Mouse (Mus musculus) kidney, embryonic 15.5 days (tissue): ENCODE measurements around the gene Afp. TPM values are rescaled to one million over a fixed set of nuclear protein-coding genes. Genes with fewer than 3 reads are reported as not detected.

Source experiments
- ATAC-seq: fragments of 200-750 bp; cut with Nextera tagmentation; replicated peaks from 2 replicates; pipeline ENCODE4 v1.8.0; 2017; ENCODE audit warnings: moderate TSS enrichment; ENCODE audit not compliant: low FRiP score
- H3K27ac ChIP-seq: fragments of 300-500 bp; sonication (generic); 2 replicates; pipeline ENCODE4 v1.5.1; 2015; ENCODE audit warnings: mild to moderate bottlenecking, inconsistent platforms
- H3K27me3 ChIP-seq: fragments of 300-500 bp; sonication (generic); 2 replicates; pipeline ENCODE4 v1.6.1; 2015; ENCODE audit warnings: inconsistent platforms
- H3K36me3 ChIP-seq: fragments of 300-500 bp; sonication (generic); 2 replicates; pipeline ENCODE4 v1.6.1; 2015; ENCODE audit warnings: inconsistent platforms
- H3K4me1 ChIP-seq: fragments of 300-500 bp; sonication (generic); 2 replicates; pipeline ENCODE4 v1.6.1; 2015; ENCODE audit warnings: inconsistent platforms
- H3K4me2 ChIP-seq: fragments of 300-500 bp; sonication (generic); 2 replicates; pipeline ENCODE4 v1.6.1; 2015; ENCODE audit warnings: moderate library complexity, mild to moderate bottlenecking, inconsistent platforms
- H3K4me3 ChIP-seq: fragments of 300-500 bp; sonication (generic); replicated peaks from 2 replicates; pipeline ENCODE4 v1.5.1; 2015; ENCODE audit warnings: mild to moderate bottlenecking, inconsistent platforms
- H3K9ac ChIP-seq: fragments of 300-500 bp; sonication (generic); 2 replicates; pipeline ENCODE4 v1.6.1; 2015; ENCODE audit warnings: mild to moderate bottlenecking, inconsistent platforms
- H3K9me3 ChIP-seq: fragments of 300-500 bp; sonication (generic); replicated peaks from 2 replicates; pipeline ENCODE4 v1.6.1; 2016; ENCODE audit warnings: inconsistent platforms
- WGBS: fragments of 180-500 bp; shearing (Covaris S2); methylation state at CpG from one replicate; pipeline ENCODE4 v1.1.7; 2015; ENCODE audit warnings: mixed read lengths; 5-methylcytosine and 5-hydroxymethylcytosine counted together
- polyA plus RNA-seq: library from polyadenylated mRNA; unstranded; fragments of >200 nt; fragmentation: Nextera tagmentation; extraction: Ambion mirVana; gene quantifications from 2 replicates; pipeline ENCODE4 v1.2.1, GENCODE M21; 2015

The Afp gene
- polyA plus RNA-seq: 119 and 206 TPM in 2 replicates

DNA sequence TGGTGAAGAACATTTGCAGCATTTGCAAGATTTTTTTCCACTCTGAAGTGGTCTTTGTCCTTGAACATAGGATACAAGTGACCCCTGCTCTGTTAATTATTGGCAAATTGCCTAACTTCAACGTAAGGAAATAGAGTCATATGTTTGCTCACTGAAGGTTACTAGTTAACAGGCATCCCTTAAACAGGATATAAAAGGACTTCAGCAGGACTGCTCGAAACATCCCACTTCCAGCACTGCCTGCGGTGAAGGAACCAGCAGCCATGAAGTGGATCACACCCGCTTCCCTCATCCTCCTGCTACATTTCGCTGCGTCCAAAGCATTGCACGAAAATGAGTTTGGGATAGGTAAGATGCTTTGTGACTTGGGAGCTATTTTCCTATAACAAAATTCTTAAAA, at the start of gene Afp:
TSS of gene Afp (plus strand) at position 220 of the 400 bp plus-strand sequence.
- ATAC-seq: peak; percentile 54; the same call in 1 of the 2 replicates
- no peaks in the 10 kb centered on the region for H3K36me3 ChIP-seq
- H3K4me3 ChIP-seq: no peak within 1 kb of the TSS; the same call in 1 of the 2 replicates

DNA sequence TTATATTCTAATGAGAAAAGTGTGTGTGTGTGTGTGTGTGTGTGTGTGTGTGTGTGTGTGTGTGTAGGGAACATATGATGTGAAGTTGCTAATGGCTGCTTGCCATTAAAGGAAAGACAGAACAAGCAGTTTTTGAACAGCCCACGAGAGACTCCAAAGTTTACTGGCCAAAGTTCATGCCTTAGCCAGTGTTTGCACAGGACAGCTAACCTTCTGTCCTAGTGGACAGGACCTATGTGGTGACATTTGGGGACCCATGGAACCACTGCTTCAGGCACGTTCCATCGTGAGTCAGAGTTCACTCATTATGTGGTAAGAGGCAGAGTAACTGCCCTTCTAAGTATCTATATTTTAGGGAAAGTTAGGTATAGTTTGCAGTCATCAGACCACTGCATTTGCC, 43.0 kb upstream of the Afp start:
- Histone ChIP-seq H3K9ac (no peak overlapping the region), H3K4me3 (no peak overlapping the region), H3K9me3 (no peaks in the 10 kb centered on the region), H3K27me3 (no peaks in the 10 kb centered on the region), H3K4me1 (no peaks in the 10 kb centered on the region), H3K27ac (no peak overlapping the region), H3K4me2 (no peak overlapping the region), H3K36me3 (no peaks in the 10 kb centered on the region)
- 69% methylated on average over 3 of the region's 3 CpGs for WGBS
- ATAC-seq: no peak

More for the DNA sequence above, at the start of gene Afp:
- H3K9me3 ChIP-seq: no peaks in the 10 kb centered on the region
- H3K27ac ChIP-seq: peak within 1 kb of the TSS; percentile 32; the same call in 1 of the 2 replicates
- H3K4me1 ChIP-seq: 0 out of 2 replicates have a peak, but pooled peaks cover 6% of the 10 kb centered on the region
- WGBS: 79% methylated on average over 7 of the region's 7 CpGs
- no peaks in the 10 kb centered on the region for H3K27me3 ChIP-seq
- no peak within 1 kb of the TSS for H3K9ac ChIP-seq
- peak within 1 kb of the TSS; percentile 31; the same call in 1 of the 2 replicates for H3K4me2 ChIP-seq

DNA sequence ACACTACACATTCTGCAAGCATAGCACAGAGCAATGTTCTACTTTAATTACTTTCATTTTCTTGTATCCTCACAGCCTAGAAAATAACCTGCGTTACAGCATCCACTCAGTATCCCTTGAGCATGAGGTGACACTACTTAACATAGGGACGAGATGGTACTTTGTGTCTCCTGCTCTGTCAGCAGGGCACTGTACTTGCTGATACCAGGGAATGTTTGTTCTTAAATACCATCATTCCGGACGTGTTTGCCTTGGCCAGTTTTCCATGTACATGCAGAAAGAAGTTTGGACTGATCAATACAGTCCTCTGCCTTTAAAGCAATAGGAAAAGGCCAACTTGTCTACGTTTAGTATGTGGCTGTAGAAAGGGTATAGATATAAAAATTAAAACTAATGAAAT, 40.6 kb upstream of the Afp start:
- Histone ChIP-seq H3K36me3 (no peaks in the 10 kb centered on the region), H3K4me2 (no peak overlapping the region), H3K27ac (no peak overlapping the region), H3K9me3 (no peaks in the 10 kb centered on the region), H3K9ac (no peak overlapping the region), H3K27me3 (no peaks in the 10 kb centered on the region), H3K4me3 (no peak overlapping the region), H3K4me1 (no peaks in the 10 kb centered on the region)
- whole genome bisulfite sequencing: 85% methylated on average over 5 of the region's 5 CpGs
- no peak for ATAC-seq

DNA sequence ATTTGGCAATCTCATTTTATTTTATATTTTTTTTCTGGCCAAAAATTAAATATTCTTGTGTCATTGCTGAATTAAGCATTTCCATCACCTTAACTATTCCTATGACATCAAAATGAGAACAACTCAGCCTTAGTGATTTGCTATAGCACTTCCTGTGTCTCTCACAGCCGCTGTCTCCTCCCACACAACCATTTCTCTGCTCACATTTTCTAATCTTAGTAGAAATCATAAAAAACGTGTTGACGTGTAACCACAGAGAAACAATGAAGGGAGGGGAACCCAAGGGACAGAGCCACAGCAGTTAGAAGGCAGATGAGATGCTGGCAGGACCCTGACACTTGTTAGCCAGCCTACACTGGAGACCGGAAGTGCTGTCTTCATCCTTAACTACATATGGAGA, 37.8 kb upstream of the Afp start:
- 54% methylated on average over 4 of the region's 4 CpGs for WGBS

DNA sequence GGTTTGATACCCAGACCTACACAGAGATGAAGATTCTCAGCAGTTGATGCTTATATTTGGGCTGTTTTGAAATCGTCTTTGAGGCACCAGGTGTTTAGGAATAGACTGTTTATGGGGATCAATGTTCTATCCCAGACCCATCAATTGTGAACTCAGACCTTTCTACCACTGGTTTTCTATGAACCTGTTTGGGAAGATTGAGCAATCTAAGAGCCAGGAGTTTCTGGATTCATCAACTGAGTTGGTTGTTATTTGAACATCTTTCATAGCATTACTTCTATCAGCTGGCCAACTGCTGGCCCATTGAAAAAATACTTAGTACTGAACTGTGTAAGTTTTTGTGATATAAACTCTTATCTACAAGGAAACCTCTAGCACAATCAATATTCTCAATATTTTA, 33.3 kb upstream of the Afp start:
- 88% methylated on average over 1 of the region's 1 CpGs for WGBS
- Histone ChIP-seq H3K4me2 (no peak overlapping the region), H3K36me3 (no peaks in the 10 kb centered on the region), H3K9ac (no peak overlapping the region), H3K27ac (no peak overlapping the region), H3K4me3 (no peak overlapping the region), H3K4me1 (no peaks in the 10 kb centered on the region), H3K27me3 (no peaks in the 10 kb centered on the region), H3K9me3 (no peaks in the 10 kb centered on the region)
- ATAC-seq: no peak

More for the DNA sequence above, 37.8 kb upstream of the Afp start:
- ATAC-seq: no peak
- Histone ChIP-seq H3K4me1 (no peaks in the 10 kb centered on the region), H3K27me3 (no peaks in the 10 kb centered on the region), H3K27ac (no peak overlapping the region), H3K9ac (no peak overlapping the region), H3K4me3 (no peak overlapping the region), H3K36me3 (no peaks in the 10 kb centered on the region), H3K4me2 (no peak overlapping the region), H3K9me3 (no peaks in the 10 kb centered on the region)

DNA sequence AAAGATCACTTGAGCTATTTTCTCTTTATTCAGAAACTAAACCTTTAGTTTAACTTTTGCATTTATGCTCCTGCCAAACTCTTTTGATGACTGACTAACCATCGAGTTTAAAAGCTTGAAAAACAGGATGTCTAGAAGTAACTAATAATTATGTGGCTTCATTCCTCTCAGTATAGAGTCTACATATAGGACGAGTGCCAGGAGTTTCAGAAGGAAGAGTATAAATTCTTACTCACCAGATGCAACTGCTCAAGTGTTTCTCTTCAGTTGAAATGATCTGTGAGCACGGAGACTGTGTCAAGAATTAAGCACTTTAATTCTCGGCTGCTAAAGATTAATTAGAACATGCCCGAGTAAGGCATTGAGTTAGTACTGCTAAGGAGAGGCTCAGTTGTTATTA, 31.8 kb upstream of the Afp start:
- H3K9me3 ChIP-seq: no peaks in the 10 kb centered on the region
- H3K27me3 ChIP-seq: peaks cover 9% of the 10 kb centered on the region; the same call in 1 of the 2 replicates
- 43% methylated on average over 5 of the region's 5 CpGs for WGBS
- H3K9ac ChIP-seq: no peak overlapping the region
- H3K36me3 ChIP-seq: no peaks in the 10 kb centered on the region
- H3K4me2 ChIP-seq: no peak overlapping the region
- ATAC-seq: peak; percentile 54; the same call in 1 of the 2 replicates
- H3K27ac ChIP-seq: no peak overlapping the region
- no peaks in the 10 kb centered on the region for H3K4me1 ChIP-seq
- no peak overlapping the region for H3K4me3 ChIP-seq

DNA sequence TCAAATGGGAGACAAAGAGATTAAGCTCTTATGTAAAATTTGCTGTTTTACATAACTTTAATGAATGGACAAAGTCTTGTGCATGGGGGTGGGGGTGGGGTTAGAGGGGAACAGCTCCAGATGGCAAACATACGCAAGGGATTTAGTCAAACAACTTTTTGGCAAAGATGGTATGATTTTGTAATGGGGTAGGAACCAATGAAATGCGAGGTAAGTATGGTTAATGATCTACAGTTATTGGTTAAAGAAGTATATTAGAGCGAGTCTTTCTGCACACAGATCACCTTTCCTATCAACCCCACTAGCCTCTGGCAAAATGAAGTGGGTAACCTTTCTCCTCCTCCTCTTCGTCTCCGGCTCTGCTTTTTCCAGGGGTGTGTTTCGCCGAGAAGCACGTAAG, 29.9 kb upstream of the Afp start, which contains the start of gene Alb:
TSS of gene Alb (plus strand) at position 279 of the 400 bp plus-strand sequence.
- no peaks in the 10 kb centered on the region for H3K36me3 ChIP-seq
- peaks cover 18% of the 10 kb centered on the region; the same call in 1 of the 2 replicates for H3K27me3 ChIP-seq
- ATAC-seq: no peak
- H3K4me2 ChIP-seq: no peak within 1 kb of the TSS
- no peak within 1 kb of the TSS for H3K4me3 ChIP-seq
- no peak within 1 kb of the TSS for H3K9ac ChIP-seq
- H3K27ac ChIP-seq: no peak within 1 kb of the TSS
- 80% methylated on average over 8 of the region's 8 CpGs for WGBS
- H3K4me1 ChIP-seq: no peaks in the 10 kb centered on the region
- no peaks in the 10 kb centered on the region for H3K9me3 ChIP-seq

DNA sequence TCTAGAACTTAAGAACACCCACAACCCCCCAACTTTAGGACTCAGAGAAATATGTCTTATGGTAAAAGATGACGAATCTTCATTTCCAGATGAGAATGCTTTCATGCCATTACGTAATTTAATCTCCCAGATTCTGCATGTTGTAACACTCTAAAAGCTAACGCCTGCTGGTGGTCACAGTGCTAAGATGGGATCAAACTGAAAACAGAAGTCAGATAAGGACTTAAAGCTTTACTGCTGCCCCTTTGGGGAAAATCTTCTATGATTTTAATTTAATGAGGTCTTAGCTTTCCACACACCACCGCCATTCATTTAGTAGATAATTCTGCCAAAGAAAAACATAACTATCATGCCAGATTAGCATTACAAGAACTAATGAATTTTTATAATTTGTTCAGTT, 23.7 kb upstream of the Afp start:
- no peaks in the 10 kb centered on the region for H3K36me3 ChIP-seq
- no peaks in the 10 kb centered on the region for H3K9me3 ChIP-seq
- no peak overlapping the region for H3K4me2 ChIP-seq
- WGBS: 47% methylated on average over 4 of the region's 4 CpGs
- H3K27me3 ChIP-seq: peaks cover 22% of the 10 kb centered on the region; the same call in 1 of the 2 replicates
- no peak overlapping the region for H3K9ac ChIP-seq
- H3K4me3 ChIP-seq: no peak overlapping the region
- H3K27ac ChIP-seq: peak overlapping the region; percentile 38; the same call in 1 of the 2 replicates
- no peak for ATAC-seq
- H3K4me1 ChIP-seq: 0 out of 2 replicates have a peak, but pooled peaks cover 3% of the 10 kb centered on the region

DNA sequence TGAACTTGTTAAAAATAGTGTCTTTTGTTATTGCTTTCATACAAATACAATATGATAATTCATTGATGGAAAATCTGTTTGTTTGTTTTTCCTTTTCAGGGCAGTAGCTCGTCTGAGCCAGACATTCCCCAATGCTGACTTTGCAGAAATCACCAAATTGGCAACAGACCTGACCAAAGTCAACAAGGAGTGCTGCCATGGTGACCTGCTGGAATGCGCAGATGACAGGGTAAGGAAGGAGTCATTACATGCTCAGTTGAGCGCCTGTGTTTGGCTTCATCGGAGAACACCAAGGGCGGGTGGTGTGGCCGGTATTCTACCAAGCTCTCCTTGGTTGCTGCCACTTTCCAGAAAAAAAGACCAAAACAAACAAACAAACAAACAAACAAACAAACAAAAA, 23.3 kb upstream of the Afp start:
- ATAC-seq: peak; percentile 86
- no peak overlapping the region for H3K9ac ChIP-seq
- H3K27me3 ChIP-seq: peaks cover 22% of the 10 kb centered on the region; the same call in 1 of the 2 replicates
- WGBS: 16% methylated on average over 6 of the region's 6 CpGs
- 0 out of 2 replicates have a peak, but pooled peaks cover 3% of the 10 kb centered on the region for H3K4me1 ChIP-seq
- no peak overlapping the region for H3K4me2 ChIP-seq
- no peak overlapping the region for H3K27ac ChIP-seq
- no peaks in the 10 kb centered on the region for H3K36me3 ChIP-seq
- no peak overlapping the region for H3K4me3 ChIP-seq
- no peaks in the 10 kb centered on the region for H3K9me3 ChIP-seq

DNA sequence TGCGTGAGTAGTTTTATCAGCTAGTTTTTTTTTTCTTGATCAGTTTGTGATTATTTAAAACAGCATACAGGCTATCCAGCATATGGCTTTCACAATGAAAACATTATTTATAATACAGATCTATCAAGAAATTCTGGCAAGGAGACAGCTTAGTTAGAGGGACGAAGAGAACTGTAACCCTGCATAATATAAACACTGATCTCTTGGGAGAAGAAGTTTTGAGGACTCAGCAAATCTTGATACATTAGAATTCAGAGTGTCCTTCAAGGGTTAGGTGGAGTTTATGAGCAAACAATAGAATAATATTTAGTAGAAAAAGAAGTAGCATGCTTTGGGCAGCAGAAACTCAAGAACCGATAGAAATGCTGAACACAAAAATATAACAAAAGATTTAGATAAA, 19.7 kb upstream of the Afp start:
- no peaks in the 10 kb centered on the region for H3K36me3 ChIP-seq
- no peak overlapping the region for H3K27ac ChIP-seq
- H3K4me1 ChIP-seq: 0 out of 2 replicates have a peak, but pooled peaks cover 3% of the 10 kb centered on the region
- no peaks in the 10 kb centered on the region for H3K9me3 ChIP-seq
- no peak overlapping the region for H3K4me3 ChIP-seq
- H3K27me3 ChIP-seq: peaks cover 5% of the 10 kb centered on the region; the same call in 1 of the 2 replicates
- no peak overlapping the region for H3K9ac ChIP-seq
- 77% methylated on average over 3 of the region's 3 CpGs for WGBS
- no peak for ATAC-seq
- no peak overlapping the region for H3K4me2 ChIP-seq

DNA sequence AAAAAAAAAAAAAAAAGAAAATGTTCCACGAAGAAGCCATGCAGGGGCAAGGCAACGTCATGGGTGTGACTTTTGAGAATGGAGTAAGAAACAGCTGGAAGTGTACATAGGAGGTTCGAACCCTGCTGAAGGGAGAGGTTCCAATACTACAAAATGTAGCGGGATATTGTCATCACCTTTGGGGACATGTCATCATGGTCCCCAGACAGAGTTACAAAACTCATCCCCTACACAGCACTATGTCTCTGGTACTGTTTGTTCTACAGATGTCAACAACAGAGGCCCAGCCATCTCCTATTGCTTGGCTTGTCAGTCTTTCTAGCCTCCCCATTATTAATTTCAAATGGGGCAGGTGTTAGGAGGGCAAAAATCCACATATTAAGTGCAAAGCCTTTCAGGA, 16.6 kb upstream of the Afp start:
- no peak overlapping the region for H3K4me3 ChIP-seq
- no peaks in the 10 kb centered on the region for H3K4me1 ChIP-seq
- no peaks in the 10 kb centered on the region for H3K36me3 ChIP-seq
- no peak for ATAC-seq
- H3K27ac ChIP-seq: no peak overlapping the region
- H3K9ac ChIP-seq: no peak overlapping the region
- H3K9me3 ChIP-seq: no peaks in the 10 kb centered on the region
- no peak overlapping the region for H3K4me2 ChIP-seq
- 85% methylated on average over 4 of the region's 4 CpGs for WGBS
- no peaks in the 10 kb centered on the region for H3K27me3 ChIP-seq

DNA sequence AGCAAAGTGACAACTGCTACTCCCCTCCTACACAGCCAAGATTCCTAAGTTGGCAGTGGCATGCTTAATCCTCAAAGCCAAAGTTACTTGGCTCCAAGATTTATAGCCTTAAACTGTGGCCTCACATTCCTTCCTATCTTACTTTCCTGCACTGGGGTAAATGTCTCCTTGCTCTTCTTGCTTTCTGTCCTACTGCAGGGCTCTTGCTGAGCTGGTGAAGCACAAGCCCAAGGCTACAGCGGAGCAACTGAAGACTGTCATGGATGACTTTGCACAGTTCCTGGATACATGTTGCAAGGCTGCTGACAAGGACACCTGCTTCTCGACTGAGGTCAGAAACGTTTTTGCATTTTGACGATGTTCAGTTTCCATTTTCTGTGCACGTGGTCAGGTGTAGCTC, 16.2 kb upstream of the Afp start:
- H3K9me3 ChIP-seq: no peaks in the 10 kb centered on the region
- WGBS: 67% methylated on average over 5 of the region's 5 CpGs
- no peaks in the 10 kb centered on the region for H3K36me3 ChIP-seq
- ATAC-seq: no peak
- no peak overlapping the region for H3K27ac ChIP-seq
- H3K4me1 ChIP-seq: no peaks in the 10 kb centered on the region
- no peaks in the 10 kb centered on the region for H3K27me3 ChIP-seq
- no peak overlapping the region for H3K4me2 ChIP-seq
- H3K4me3 ChIP-seq: no peak overlapping the region
- H3K9ac ChIP-seq: no peak overlapping the region

DNA sequence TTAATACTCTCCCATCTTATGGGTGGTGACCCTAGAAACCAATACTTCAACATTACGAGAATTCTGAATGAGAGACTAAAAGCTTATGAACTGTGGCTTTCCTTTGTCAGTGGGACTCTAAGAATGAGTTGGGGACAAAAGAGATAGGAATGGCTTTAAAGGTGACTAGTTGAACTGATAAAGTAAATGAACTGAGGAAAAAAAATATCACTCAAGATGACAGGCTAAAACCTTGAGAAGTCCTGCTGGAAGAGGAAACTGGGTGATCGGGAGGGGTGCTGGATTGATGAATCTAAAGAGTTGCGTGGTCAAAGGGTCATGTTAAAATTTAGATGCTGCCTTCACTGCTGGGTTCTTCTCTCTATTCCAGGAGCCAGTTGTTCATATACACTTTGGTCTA, 13.8 kb upstream of the Afp start:
- H3K4me1 ChIP-seq: no peaks in the 10 kb centered on the region
- H3K36me3 ChIP-seq: no peaks in the 10 kb centered on the region
- H3K27me3 ChIP-seq: no peaks in the 10 kb centered on the region
- no peak overlapping the region for H3K4me2 ChIP-seq
- H3K9ac ChIP-seq: no peak overlapping the region
- no peak overlapping the region for H3K27ac ChIP-seq
- WGBS: 67% methylated on average over 3 of the region's 3 CpGs
- no peak overlapping the region for H3K4me3 ChIP-seq
- no peak for ATAC-seq
- no peaks in the 10 kb centered on the region for H3K9me3 ChIP-seq
